Mouse (Mus musculus) MEL (cell line): ENCODE measurements around the gene Syna. TPM values are rescaled to one million over a fixed set of nuclear protein-coding genes. Genes with fewer than 3 reads are reported as not detected.

Experiments
- DNase-seq: peaks from one replicate; pipeline ENCODE4 v3.0.0; 2011; ENCODE audit warnings: low read depth, low spot score
- H3K27ac ChIP-seq: 2 replicates; pipeline ENCODE4 v1.5.1; 2012; ENCODE audit warnings: low read depth, mild to moderate bottlenecking, control low read depth, low read length, moderate library complexity; ENCODE audit not compliant: control insufficient read depth
- H3K27me3 ChIP-seq, 2 experiments: fragments of 150-350 bp in 1 of 2; sonication (generic) in 1 of 2; 2 replicates each; pipeline ENCODE4 v1.6.1; 2012; ENCODE audit warnings: low read length in 2 of 2, mild to moderate bottlenecking in 2 of 2, improper control_type of control experiment in 1 of 2, moderate library complexity in 1 of 2; ENCODE audit not compliant: insufficient read depth in 2 of 2, control insufficient read depth in 1 of 2
- H3K36me3 ChIP-seq, 2 experiments: 2 replicates each; pipeline ENCODE4 v1.6.1; 2012 to 2014; ENCODE audit warnings: low read length in 2 of 2, improper control_type of control experiment in 1 of 2, inconsistent platforms in 1 of 2, mild to moderate bottlenecking in 1 of 2; ENCODE audit not compliant: insufficient read depth in 2 of 2, control insufficient read depth in 1 of 2
- H3K4me1 ChIP-seq, 2 experiments: fragments of 150-350 bp in 1 of 2; sonication (generic) in 1 of 2; 2 replicates each; pipeline ENCODE4 v1.6.1; 2012; ENCODE audit warnings: low read length in 2 of 2, improper control_type of control experiment in 1 of 2, mild to moderate bottlenecking in 1 of 2; ENCODE audit not compliant: insufficient read depth in 2 of 2, control insufficient read depth in 1 of 2
- H3K4me3 ChIP-seq, 2 experiments: fragments of 150-350 bp in 1 of 2; sonication (generic) in 1 of 2; 2 replicates each; pipeline ENCODE4 v1.5.1; 2012; ENCODE audit warnings: low read depth in 2 of 2, low read length in 2 of 2, mild to moderate bottlenecking in 2 of 2, moderate library complexity in 2 of 2, control low read depth in 1 of 2, improper control_type of control experiment in 1 of 2; ENCODE audit not compliant: control insufficient read depth in 1 of 2, insufficient read depth in 1 of 2
- H3K79me2 ChIP-seq: 2 replicates; pipeline ENCODE4 v1.6.1; 2012; ENCODE audit warnings: mild to moderate bottlenecking, low read length, moderate library complexity; ENCODE audit not compliant: control insufficient read depth, poor library complexity, insufficient read depth
- H3K9ac ChIP-seq: 2 replicates; pipeline ENCODE4 v1.6.1; 2012; ENCODE audit warnings: low read depth, mild to moderate bottlenecking, control low read depth, low read length, moderate library complexity; ENCODE audit not compliant: control insufficient read depth, poor library complexity, severe bottlenecking
- H3K9me3 ChIP-seq: fragments of 150-350 bp; sonication (generic); replicated peaks from 2 replicates; pipeline ENCODE4 v1.6.1; 2012; ENCODE audit warnings: mild to moderate bottlenecking, low read length, improper control_type of control experiment, moderate library complexity; ENCODE audit not compliant: insufficient read depth
- BHLHE40 ChIP-seq: IDR thresholded peaks from 2 replicates; pipeline ENCODE4 v1.6.1; 2012; ENCODE audit warnings: low read depth, mild to moderate bottlenecking, inconsistent platforms, low read length, improper control_type of control experiment, borderline replicate concordance
- CHD2 ChIP-seq: IDR thresholded peaks from 2 replicates; pipeline ENCODE4 v1.6.1; 2011; ENCODE audit warnings: low read length, improper control_type of control experiment
- EP300 ChIP-seq, 2 experiments: IDR thresholded peaks; 2 replicates each; pipeline ENCODE4 v1.6.1; 2011; ENCODE audit warnings: improper control_type of control experiment in 2 of 2, low read length in 2 of 2, low read depth in 1 of 2, mild to moderate bottlenecking in 1 of 2
- GATA1 ChIP-seq: IDR thresholded peaks from 2 replicates; pipeline ENCODE4 v1.6.1; 2011; ENCODE audit warnings: low read depth, low read length, improper control_type of control experiment
- JUND ChIP-seq: IDR thresholded peaks from 2 replicates; pipeline ENCODE4 v1.6.1; 2011; ENCODE audit warnings: low read depth, mild to moderate bottlenecking, improper control_type of control experiment, low read length
- KAT2A ChIP-seq: conservative IDR thresholded peaks from 2 replicates; pipeline ENCODE4 v1.6.1; 2012; ENCODE audit warnings: low read depth, low read length, improper control_type of control experiment, inconsistent platforms
- MAFK ChIP-seq: IDR thresholded peaks from 2 replicates; pipeline ENCODE4 v1.6.1; 2011; ENCODE audit warnings: low read depth, mild to moderate bottlenecking, low read length, improper control_type of control experiment, borderline replicate concordance
- MAX ChIP-seq: IDR thresholded peaks from 2 replicates; pipeline ENCODE4 v1.6.1; 2011; ENCODE audit warnings: low read length, improper control_type of control experiment
- MAZ ChIP-seq: IDR thresholded peaks from 2 replicates; pipeline ENCODE4 v1.6.1; 2012; ENCODE audit warnings: low read depth, mild to moderate bottlenecking, inconsistent platforms, low read length, improper control_type of control experiment
- MXI1 ChIP-seq: IDR thresholded peaks from 2 replicates; pipeline ENCODE4 v1.6.1; 2011; ENCODE audit warnings: mild to moderate bottlenecking, low read depth, low read length, improper control_type of control experiment
- MYB ChIP-seq: IDR thresholded peaks from 2 replicates; pipeline ENCODE4 v1.6.1; 2011; ENCODE audit warnings: mild to moderate bottlenecking, low read depth, low read length, improper control_type of control experiment
- MYC ChIP-seq: IDR thresholded peaks from 2 replicates; pipeline ENCODE4 v1.6.1; 2011; ENCODE audit warnings: low read depth, mild to moderate bottlenecking, low read length, improper control_type of control experiment, moderate library complexity
- NELFE ChIP-seq: IDR thresholded peaks from 2 replicates; pipeline ENCODE4 v1.6.1; 2011; ENCODE audit warnings: low read depth, low read length, improper control_type of control experiment
- POLR2A ChIP-seq, 2 experiments: IDR thresholded peaks; 2 replicates each; pipeline ENCODE4 v1.6.1; 2011 to 2012; ENCODE audit warnings: low read length in 2 of 2, mild to moderate bottlenecking in 2 of 2, control low read depth in 1 of 2, improper control_type of control experiment in 1 of 2, low read depth in 1 of 2, moderate library complexity in 1 of 2; ENCODE audit not compliant: control insufficient read depth in 1 of 2, insufficient read depth in 1 of 2, poor library complexity in 1 of 2
- POLR2AphosphoS2 ChIP-seq: IDR thresholded peaks from 2 replicates; pipeline ENCODE4 v1.6.1; 2011; ENCODE audit warnings: low read length, improper control_type of control experiment
- SIN3A ChIP-seq: IDR thresholded peaks from 2 replicates; pipeline ENCODE4 v1.6.1; 2012; ENCODE audit warnings: low read length, improper control_type of control experiment, inconsistent platforms
- SMC3 ChIP-seq: IDR thresholded peaks from 2 replicates; pipeline ENCODE4 v1.6.1; 2011; ENCODE audit warnings: low read depth, low read length, improper control_type of control experiment
- TAL1 ChIP-seq: IDR thresholded peaks from 2 replicates; pipeline ENCODE4 v1.6.1; 2012; ENCODE audit warnings: mild to moderate bottlenecking, inconsistent platforms, low read length, moderate library complexity, mixed read lengths
- TCF12 ChIP-seq: IDR thresholded peaks from 2 replicates; pipeline ENCODE4 v1.6.1; 2014; ENCODE audit warnings: low read depth, mild to moderate bottlenecking, inconsistent platforms, low read length, improper control_type of control experiment, moderate library complexity
- UBTF ChIP-seq: IDR thresholded peaks from 2 replicates; pipeline ENCODE4 v1.6.1; 2012; ENCODE audit warnings: low read depth, mild to moderate bottlenecking, inconsistent platforms, low read length, improper control_type of control experiment, moderate library complexity, borderline replicate concordance; ENCODE audit not compliant: insufficient read depth
- USF2 ChIP-seq, 2 experiments: IDR thresholded peaks; 2 replicates each; pipeline ENCODE4 v1.6.1; 2011 to 2012; ENCODE audit warnings: improper control_type of control experiment in 2 of 2, low read length in 2 of 2, borderline replicate concordance in 1 of 2, inconsistent platforms in 1 of 2, low read depth in 1 of 2, mild to moderate bottlenecking in 1 of 2; ENCODE audit not compliant: insufficient read depth in 1 of 2
- ZKSCAN1 ChIP-seq: IDR thresholded peaks from 2 replicates; pipeline ENCODE4 v1.6.1; 2012; ENCODE audit warnings: low read depth, mild to moderate bottlenecking, inconsistent platforms, low read length, improper control_type of control experiment, moderate library complexity
- ZNF384 ChIP-seq: IDR thresholded peaks from 2 replicates; pipeline ENCODE4 v1.6.1; 2012; ENCODE audit warnings: low read depth, mild to moderate bottlenecking, inconsistent platforms, low read length, improper control_type of control experiment
- polyA plus RNA-seq, 2 experiments: library from polyadenylated mRNA; stranded (reverse) in 1 of 2; unstranded in 1 of 2; fragments of >175 nt in 1 of 2; fragments of >200 nt in 1 of 2; gene quantifications; 2 replicates each; pipeline versions ENCODE4 v1.2.1 to v1.2.4; 2012; ENCODE audit warnings: low replicate concordance in 2 of 2, low read depth in 1 of 2; ENCODE audit not compliant: insufficient read length in 2 of 2, insufficient read depth in 1 of 2, missing spikeins in 1 of 2
- total RNA-seq: library from RNA; depleted of rRNA; stranded (reverse); fragments of 300-350 nt; gene quantifications from 2 replicates; pipeline ENCODE4 v1.2.3, GENCODE M21; 2012

Syna gene
- total and polyA plus RNA-seq, 3 experiments = 0.21 TPM; not detected in 2

- TF ChIP-seq EP300 (IDR thresholded peaks at IDR 0.05; ENCODE audit: low read depth in 1 of 2, low read length in 2 of 2) (no peak), NELFE (no peak), KAT2A (no peak), GATA1 (no peak), MXI1 (no peak), BHLHE40 (no peak), MAX (no peak), MYB (no peak), SMC3 (peak; percentile 53), USF2 (IDR thresholded peaks at IDR 0.05; ENCODE audit: borderline replicate concordance in 1 of 2, insufficient read depth in 1 of 2, low read depth in 1 of 2, low read length in 2 of 2) (no peak)
Measured at GRCm38 (mm10) chr5:134576517-134577220, 16.7 kb upstream of the Syna start (continued).

DNA sequence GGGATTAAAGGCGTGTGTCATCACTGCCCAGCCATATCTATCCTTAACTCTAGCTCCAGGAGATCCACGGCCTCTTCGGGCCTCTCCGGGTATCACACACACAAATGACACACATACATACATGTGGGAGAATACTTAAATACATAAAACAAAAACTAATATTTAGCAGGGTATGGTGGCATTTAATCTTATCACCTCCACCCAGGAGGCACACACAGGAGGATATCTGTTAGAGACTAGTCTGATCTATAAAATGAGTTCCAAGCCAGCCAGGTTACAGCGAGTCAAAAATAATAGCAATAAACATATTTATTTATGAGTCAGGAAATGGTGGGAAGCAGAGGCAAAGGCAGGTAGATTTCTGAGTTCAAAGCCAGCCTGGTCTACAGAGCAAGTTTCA is 15.9 kb upstream of the Syna start:
- Histone ChIP-seq H3K27me3 (no peaks in the 10 kb centered on the region), H3K4me1 (peaks cover 4 to 20% of the 10 kb centered on the region in 2 experiments), H3K9ac (no peak overlapping the region), H3K4me3 (no peak overlapping the region), H3K36me3 (peaks cover 0 to 9% of the 10 kb centered on the region in 2 experiments; a peak in 2 of 4 replicates), H3K9me3 (no peaks in the 10 kb centered on the region), H3K79me2 (no peaks in the 10 kb centered on the region), H3K27ac (0 out of 2 replicates have a peak overlapping the region, but pooled peaks have one; percentile 16)
- no peak for TF ChIP-seq SIN3A
- TF ChIP-seq NELFE = no peak
- no peak for TF ChIP-seq MAFK
- no peak for TF ChIP-seq ZNF384
- peak; percentile 16 to 42; a peak in 1 of 4 replicates for TF ChIP-seq EP300 (IDR thresholded peaks at IDR 0.05; ENCODE audit: low read depth in 1 of 2, low read length in 2 of 2)
- no peak for TF ChIP-seq JUND
- no peak for TF ChIP-seq MYC
- TF ChIP-seq TAL1 = 0 out of 2 replicates have a peak, but pooled peaks have one; percentile 24
- no peak for TF ChIP-seq ZKSCAN1
- no peak for TF ChIP-seq POLR2AphosphoS2
- no peak for TF ChIP-seq POLR2A (IDR thresholded peaks at IDR 0.05; ENCODE audit: control insufficient read depth in 1 of 2, insufficient read depth in 1 of 2, low read depth in 1 of 2, low read length in 2 of 2, poor library complexity in 1 of 2)
- TF ChIP-seq GATA1 = peak; percentile 54; the same call in 1 of the 2 replicates
- TF ChIP-seq UBTF = no peak
- TF ChIP-seq CHD2 = no peak
- no peak for TF ChIP-seq MAZ
- TF ChIP-seq TCF12 = peak; percentile 62; the same call in 1 of the 2 replicates
- peak; percentile 32 for DNase-seq
